Mouse (Mus musculus) thymus, postnatal 36 days (tissue): Measurements from ENCODE around the gene H2-Q2.
"Not testable (repeated sequence)": the region's sequence is repeated elsewhere in the genome, so short reads cannot be mapped to it uniquely, and the experiment has no call there.

Experiments
- DNase-seq, 2 experiments: peaks; one replicate each; pipeline ENCODE4 v3.0.0; 2022; ENCODE audit warnings: mixed read lengths in 2 of 2

Gene H2-Q2

DNA sequence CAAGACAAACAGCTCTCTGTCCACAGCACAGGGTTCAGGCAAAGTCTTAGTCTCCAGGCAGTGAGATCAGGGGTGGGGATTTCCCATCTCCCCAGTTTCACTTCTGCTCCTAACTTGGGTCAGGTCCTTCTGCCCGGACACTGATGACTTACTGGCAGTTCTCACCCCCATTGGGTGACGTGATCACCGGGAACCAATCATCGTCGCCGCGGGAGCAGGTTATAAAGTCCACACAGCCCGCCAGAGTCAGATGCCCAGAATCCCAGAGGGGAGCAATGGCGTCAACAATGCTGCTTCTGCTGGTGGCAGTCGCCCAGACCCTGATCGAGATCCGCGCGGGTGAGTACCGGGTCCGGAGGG is 37.3 kb downstream of the H2-Q2 start, which contains the start of gene H2-Q4:
Gene H2-Q4 (plus strand): TSS at position 249 of the 360 bp plus-strand sequence.
- DNase-seq: peak; percentile 93

DNA sequence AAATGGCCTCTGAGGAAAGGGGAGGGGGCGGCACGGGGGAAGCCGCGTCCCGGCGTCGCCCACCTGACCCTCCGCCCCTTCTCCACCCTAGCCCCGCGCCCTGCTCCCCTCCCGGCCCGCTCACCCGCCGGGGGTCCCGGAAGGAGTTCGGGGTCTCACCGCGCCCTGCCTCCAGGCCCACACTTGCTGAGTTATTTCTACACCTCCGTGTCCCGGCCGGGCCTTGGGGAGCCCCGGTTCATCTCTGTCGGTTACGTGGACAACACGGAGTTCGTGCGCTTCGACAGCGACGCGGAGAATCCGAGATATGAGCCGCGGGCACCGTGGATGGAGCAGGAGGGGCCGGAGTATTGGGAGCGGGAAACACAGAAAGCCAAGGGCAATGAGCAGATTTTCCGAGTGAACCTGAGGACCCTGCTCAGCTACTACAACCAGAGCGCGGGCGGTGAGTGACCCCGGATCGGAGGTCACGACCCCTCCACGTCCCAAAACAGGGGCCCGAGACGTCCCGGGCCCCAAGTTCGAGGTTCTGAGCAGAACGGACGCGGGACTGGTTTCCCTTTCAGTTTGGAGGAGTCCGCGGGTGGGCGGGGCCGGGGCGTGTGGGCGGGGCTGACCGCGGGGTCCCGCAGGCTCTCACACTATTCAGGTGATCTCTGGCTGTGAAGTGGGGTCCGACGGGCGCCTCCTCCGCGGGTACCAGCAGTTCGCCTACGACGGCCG is 37.8 kb downstream of the H2-Q2 start:
- DNase-seq: peak; percentile 60 to 61

DNA sequence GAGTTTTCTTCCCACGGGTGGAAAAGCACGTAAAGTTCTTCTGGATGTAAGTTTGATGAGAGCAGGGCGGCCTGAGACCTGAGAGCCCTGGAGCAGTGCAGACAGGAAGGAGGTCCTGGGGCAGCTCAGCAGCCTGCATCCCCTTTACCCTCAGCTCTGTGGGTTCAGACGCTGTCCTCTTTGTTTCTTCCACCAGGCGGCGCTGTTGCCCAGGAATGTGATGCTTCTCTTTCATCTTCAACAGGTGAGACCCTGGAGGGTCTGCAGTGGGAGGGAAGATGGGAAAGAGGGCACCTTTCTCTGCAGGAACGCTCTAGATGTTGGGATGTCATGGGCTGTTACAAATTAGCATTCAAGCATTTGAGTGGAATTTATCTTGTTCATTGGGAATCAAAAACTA is 47.8 kb downstream of the H2-Q2 start:
- peak; percentile 79 to 80 for DNase-seq

DNA sequence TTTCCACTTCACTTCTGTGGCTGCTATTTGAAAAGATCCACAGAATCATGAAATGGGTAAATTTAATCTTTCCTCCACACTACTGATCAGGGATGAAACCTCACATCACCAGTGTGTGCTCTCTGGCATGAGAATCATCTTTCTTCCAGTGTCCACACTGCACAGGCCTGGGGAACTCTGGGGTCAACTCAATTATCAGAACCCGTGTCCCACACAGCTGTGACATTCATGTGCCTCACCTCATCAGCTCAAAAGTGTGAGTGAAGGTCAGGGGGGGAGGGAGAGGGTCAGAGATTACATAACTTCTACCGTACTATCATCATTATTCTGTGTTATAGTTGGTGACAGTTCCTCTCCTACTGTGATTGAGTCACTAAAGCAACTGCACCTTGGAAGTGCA is 50.6 kb downstream of the H2-Q2 start:
- DNase-seq: not testable (repeated sequence)

DNA sequence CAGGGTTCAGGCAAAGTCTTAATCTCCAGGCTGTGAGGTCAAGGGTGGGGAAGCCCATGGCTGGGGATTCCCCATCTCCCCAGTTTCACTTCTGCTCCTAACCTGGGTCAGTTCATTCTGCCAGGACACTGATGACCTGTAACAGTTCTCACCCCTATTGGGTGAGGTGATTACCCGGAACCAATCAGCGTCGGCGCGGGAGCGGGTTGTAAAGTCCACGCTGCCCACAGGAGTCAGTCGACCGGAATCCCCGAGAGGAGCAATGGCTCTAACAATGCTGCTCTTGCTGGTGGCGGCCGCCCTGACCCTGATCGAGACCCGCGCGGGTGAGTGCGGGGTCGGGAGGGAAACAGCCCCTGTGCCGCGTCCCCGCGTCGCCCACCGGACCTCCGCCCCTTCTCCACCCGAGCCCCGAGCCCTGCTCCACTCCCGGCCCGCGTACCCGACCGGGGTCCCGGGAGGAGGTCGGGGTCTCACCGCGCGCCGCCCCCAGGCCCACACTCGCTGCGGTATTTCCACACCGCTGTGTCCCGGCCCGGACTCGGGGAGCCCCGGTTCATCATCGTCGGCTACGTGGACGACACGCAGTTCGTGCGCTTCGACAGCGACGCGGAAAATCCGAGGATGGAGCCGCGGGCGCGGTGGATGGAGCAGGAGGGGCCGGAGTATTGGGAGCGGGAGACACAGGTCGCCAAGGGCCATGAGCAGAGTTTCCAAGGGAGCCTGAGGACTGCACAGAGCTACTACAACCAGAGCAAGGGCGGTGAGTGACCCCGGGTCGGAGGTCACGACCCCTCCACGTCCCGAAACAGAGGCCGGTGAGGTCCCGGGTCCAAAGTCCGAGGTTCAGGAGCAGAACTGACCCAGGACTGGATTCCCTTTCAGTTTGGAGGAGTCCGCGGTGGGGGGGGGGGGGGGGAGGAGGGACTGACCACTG is 52.1 kb downstream of the H2-Q2 start:
- DNase-seq: not testable (repeated sequence)
